Mouse (Mus musculus) heart, embryonic 16.5 days (tissue): ENCODE measurements around the gene Nek9. TPM values are rescaled to one million over a fixed set of nuclear protein-coding genes. Genes with fewer than 3 reads are reported as not detected.

ENCODE experiments used
- polyA plus RNA-seq: library from polyadenylated mRNA; unstranded; fragments of >200 nt; fragmentation: Nextera tagmentation; extraction: Ambion mirVana; gene quantifications from 2 replicates; pipeline ENCODE4 v1.2.1, GENCODE M21; 2015

Nek9 gene
- polyA plus RNA-seq, 1 experiment from 2014 or later = 19.0 TPM

Other genes starting within 250 kb of the Nek9 start
- gene Prox2, start 228.6 kb downstream of the Nek9 start, polyA plus RNA-seq = 1.8 and 2.4 TPM in 2 replicates
- 254 and 264 TPM in 2 replicates for gene Dlst, start 228.5 kb downstream of the Nek9 start, polyA plus RNA-seq
- gene Rps6kl1, start 188.1 kb downstream of the Nek9 start, polyA plus RNA-seq = 1.6 and 2.5 TPM in 2 replicates
- 8.2 and 9.2 TPM in 2 replicates for gene Pgf, start 161.6 kb downstream of the Nek9 start, polyA plus RNA-seq
- gene Eif2b2, start 119.9 kb downstream of the Nek9 start, polyA plus RNA-seq = 57.6 and 68.6 TPM in 2 replicates
- 6.4 and 7.4 TPM in 2 replicates for gene Mlh3, start 68.8 kb downstream of the Nek9 start, polyA plus RNA-seq
- 63.2 and 71.1 TPM in 2 replicates for gene Acyp1, start 50.9 kb downstream of the Nek9 start, polyA plus RNA-seq
- gene Zc2hc1c, start 50.8 kb downstream of the Nek9 start, polyA plus RNA-seq = 2.1 and 2.2 TPM in 2 replicates
- gene Tmed10, start 35.5 kb upstream of the Nek9 start, polyA plus RNA-seq = 250 and 253 TPM in 2 replicates
- 5.0 and 6.6 TPM in 2 replicates for gene Fos, start 134.5 kb upstream of the Nek9 start, polyA plus RNA-seq